Mouse (Mus musculus) frontal cortex, postnatal 25 days (tissue): ENCODE results near the gene Cars2.
"Not testable (repeated sequence)": the region's sequence is repeated elsewhere in the genome, so short reads cannot be mapped to it uniquely, and the experiment has no call there.

Source experiments
- DNase-seq, 2 experiments: peaks; one replicate each; pipeline ENCODE4 v3.0.0; 2022; ENCODE audit warnings: low spot score in 2 of 2

Gene Cars2

DNA sequence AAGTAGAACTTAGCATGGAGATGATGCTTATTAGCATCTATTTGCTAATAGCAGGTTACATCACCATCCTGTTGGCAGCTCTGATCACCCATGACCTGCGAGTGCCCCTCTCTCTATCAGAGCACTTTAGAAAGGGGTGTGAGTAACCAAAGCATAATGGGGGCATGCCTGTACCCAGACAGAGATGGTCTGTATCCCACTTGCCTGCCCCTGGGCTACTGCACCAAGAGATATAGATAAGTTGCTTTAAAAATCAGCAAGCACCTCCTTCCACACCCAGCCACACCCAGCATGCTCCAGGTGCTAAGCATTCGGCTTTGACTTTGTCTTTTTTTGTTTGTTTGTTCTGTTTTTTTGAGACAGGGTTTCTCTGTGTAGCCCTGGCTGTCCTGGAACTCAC, 74.7 kb downstream of the Cars2 start:
- no peak for DNase-seq

DNA sequence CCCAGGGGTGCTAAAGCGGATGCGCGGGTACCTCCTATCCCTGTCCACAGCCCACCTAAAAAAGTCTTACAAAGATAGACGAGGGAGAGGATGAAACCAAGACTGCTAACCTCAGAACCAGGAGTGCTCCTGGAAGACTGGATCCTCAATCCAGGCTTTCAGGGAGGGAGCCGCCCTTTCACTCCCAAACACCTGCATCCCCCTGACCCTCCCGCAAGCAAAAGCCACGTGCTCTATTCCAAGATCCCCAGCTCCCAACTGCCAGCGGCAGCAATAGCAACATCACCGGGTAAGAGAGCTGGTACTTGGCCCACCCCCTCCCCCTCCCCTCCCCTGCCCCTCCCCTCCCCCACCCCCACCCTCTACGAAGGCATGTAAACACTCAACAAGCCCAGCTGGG, 75.2 kb downstream of the Cars2 start:
- no peak for DNase-seq

DNA sequence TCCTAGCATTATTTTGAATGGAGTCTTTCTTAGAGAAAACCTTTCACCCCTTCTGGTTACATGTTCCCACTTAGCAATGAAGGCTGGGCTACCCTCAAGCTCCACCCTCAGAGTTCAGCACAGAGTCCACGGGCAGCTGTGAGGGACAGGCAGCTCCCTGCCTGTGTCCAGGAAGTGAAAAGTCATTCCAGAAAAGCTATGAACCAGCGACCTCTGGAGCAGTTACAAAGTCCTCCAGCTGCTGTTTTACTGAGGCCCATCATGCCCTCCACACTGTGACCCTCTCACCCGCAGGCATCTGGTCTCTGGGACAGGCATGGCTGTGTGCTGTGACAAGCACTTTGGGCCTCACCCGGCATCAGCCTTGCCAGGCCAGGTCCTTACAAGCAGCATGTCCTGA, 77.5 kb downstream of the Cars2 start:
- DNase-seq: no peak

DNA sequence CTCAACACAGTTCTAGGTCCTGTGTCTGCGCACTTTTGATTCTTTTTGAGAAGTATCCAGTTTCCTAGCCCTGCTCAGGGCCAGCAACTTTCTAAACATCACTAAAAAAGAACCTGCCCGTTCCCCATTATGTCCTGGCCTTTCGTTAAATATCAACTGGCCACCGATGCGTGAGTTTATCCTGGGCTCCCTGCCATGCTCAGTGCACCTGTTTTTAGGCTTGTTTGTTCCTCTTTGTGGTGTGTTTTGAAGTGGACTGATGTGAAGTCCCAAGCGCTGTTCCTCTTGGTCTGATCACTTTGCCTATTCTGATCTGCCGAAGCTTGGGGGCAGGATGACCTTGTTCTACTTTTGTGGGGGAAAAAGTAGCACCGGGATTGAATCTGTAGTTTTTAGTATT, 79.3 kb downstream of the Cars2 start:
- DNase-seq: no peak

DNA sequence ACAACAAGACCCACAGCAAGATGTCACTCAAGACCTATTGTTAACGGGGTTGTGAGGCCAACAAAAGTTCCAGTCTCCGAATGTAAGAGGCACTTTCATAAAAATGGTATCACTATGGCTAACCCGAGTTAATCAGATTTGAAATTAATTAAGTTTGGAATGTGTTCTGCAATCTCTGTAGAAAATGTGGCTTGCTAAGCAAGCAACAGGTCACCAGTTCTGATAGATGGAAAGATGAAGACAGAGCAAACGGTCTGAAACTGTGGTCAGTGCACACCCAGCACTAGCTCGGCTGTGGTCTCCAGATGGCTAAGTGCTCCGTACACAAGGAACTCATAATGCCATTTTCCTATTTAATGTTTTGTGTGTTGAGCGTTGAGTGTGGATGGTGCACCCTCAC, 79.9 kb downstream of the Cars2 start:
- DNase-seq: no peak

DNA sequence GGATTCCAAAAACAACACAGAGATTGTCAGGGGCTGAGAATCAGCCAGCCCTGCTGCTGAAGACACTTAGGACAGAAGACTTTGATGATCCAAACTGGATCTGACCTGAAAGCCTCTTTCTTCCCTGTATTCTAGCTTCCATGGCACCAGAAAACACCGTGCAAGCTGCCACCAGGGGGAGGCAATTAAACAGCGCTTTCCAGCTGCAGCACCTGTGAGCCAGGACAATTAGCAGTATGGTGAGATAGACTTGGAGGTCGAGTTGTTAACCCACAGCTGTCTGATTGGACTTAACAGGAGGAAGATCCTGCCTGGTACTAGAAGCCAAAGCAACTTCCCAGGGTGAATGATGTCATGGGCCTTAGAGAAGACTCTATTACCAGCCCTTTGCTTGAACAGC, 81.5 kb downstream of the Cars2 start:
- DNase-seq: peak in 1 of 2 experiments; percentile 28

DNA sequence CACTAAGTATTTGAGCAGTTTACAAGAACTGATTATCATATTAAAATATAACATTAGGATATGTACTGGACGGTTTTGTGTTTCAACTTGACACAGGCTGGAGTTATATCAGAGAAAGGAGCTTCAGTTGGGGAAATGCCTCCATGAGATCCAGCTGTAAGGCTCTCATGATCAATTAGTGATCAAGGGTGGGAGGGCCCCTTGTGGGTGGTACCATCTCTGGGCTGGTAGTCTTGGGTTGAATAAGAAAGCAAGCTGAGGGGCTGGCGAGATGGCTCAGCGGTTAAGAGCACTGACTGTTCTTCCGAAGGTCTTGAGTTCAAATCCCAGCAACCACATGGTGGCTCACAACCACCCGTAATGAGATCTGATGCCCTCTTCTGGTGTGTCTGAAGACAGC, 84.1 kb downstream of the Cars2 start:
- DNase-seq: not testable (repeated sequence)

DNA sequence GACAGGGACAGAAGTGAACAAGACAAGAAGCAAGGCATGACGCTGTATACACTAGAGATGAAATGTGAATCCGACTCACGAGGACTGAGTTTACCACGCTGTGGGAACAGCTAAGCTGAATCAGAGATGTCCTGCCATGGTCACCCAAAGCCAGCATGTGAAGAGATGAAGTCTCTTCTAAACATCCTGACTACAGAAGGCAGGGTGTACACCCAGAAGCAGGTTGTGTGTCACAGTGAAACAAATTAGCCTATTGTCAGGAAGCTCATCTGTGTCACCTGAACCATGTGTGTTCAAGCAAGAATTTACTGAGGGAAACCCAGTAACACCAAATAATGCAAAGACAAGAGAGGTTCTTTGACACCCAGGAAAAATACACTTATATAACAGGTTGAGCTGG, 85.0 kb downstream of the Cars2 start:
- DNase-seq: no peak

DNA sequence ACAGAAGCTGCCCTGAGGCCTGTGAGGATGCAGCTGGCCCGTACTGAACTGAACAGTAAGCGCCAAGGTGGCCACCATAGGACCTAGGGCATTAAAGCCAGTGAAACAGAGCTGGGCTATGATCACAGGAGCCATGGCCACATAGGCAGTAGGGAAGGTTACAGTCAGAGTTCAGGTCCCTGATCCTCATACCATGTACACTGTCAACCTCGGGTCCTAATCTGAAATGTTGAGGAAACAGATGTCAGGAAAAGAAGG, 85.9 kb downstream of the Cars2 start:
- no peak for DNase-seq
